Mouse (Mus musculus) right cerebral cortex, postnatal 14 days (tissue): ENCODE results near the gene Gdf9.
A peak's percentile ranks its signal among the peaks of the same experiment; 100 is the strongest.

ENCODE experiments used
- DNase-seq: peaks from one replicate; pipeline ENCODE4 v3.0.0; 2022

The Gdf9 gene

GRCm38 (mm10) chr11:53446183-53446582 lies 15.4 kb downstream of the Gdf9 start:
- DNase-seq, result no peak

GRCm38 (mm10) chr11:53447996-53448395 lies 17.2 kb downstream of the Gdf9 start:
- DNase-seq, result no peak

GRCm38 (mm10) chr11:53448529-53448928 lies 17.7 kb downstream of the Gdf9 start:
- no peak for DNase-seq

DNA sequence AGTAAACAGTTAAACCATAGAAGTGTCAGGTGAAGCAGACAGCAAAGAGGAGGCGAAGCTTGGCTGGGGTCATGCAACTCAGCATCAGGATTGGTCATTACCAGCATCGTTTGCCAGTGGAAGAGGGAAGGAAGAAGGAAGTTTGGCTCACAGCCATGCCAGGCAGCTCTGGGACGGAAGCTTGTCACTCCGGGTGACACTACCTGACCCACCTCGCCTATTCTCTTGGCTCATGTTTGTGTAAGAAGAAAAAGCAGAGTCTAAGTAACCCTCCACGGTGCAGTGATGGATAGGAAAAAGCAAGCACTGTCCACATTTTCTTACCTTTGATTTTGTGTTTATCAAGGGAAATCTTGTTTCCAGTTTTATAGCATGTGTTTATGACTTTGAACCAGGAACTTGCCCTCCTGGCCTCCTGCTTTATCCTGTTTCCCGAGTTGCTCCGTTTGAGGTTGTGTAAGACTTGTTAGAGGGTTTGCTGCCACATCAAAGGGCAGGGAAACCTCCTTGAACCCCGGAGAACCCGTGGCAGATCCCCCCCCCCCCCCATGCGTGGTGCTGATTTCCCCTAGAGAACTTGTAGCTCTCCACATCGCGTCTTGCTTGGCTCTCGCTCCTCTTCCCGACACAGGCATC lies 19.4 kb downstream of the Gdf9 start:
- no peak for DNase-seq

DNA sequence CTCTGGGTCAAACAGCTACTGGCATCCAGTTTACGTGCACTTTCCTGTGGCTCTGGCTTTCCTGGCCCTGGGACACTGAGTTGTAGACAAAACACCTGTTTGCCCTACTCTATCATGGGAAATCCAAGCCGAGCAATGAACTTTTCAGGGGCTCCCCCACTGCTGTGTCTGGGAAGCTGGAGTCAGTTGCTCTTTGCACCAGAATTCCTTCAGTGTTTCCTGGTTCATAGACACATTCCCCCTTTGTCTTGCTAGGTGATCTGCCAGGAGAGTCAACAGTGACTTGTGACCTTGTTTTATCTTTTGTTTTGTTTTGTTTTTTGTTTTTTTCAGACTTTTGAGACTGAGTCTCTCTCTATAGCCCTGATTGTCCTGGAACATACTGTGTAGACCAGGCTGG lies 20.5 kb downstream of the Gdf9 start:
- no peak for DNase-seq

GRCm38 (mm10) chr11:53452396-53452795 lies 21.6 kb downstream of the Gdf9 start:
- DNase-seq, result no peak

- no peak for DNase-seq
Measured at GRCm38 (mm10) chr11:53453031-53453430, 22.2 kb downstream of the Gdf9 start.

DNA sequence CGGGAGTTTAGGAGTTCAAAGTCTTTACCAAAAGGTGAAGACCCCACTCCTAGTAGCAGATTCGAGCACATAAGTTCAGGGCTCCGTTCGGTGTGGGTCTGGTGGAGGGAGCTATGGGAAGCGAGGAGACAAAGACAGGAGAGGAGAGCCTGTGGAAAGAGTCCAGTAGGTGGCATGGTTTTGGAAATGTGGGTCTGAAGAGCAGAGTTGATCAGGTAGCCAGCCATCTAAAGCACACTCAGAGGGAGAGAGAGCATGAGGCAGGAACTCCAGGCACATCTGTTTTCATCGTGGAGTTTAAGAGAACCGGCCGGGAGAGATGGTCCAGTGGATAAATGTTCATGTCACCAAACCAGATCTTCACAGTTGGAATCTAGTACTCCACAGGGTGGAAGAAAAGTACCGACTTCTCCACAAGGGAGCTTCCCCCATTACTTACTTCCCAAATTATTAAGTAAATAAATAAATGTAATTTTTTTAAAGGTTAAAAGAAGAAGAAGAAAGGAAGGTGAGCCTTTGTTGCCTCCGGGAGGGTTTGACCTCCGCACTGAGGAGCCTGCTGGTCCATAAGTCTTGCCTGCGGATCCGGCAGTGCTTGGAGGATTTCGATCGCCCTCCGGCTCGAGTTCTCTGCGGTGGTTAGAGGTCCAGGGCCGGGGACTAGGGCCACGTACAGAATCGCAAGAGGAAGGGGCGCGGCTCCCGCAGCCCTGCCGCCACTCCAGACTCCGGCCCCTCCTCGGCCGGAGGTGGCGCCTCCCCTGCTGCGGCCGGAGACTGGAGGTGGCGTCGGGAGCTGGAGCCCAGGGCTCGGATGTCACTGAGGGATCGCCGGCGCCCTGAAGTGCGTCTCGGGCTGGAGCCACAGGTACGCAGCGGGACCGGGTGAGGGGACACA lies 25.9 kb downstream of the Gdf9 start, which contains the start of the genes Gm10447 and Shroom1:
Gene Gm10447, minus strand, starts transcription at position 637 of the 898 bp plus-strand sequence.
Gene Shroom1, plus strand, starts transcription at position 732 of the 898 bp plus-strand sequence.
- no peak for DNase-seq

GRCm38 (mm10) chr11:53457372-53457954 lies 26.6 kb downstream of the Gdf9 start:
- DNase-seq, result no peak

- no peak for DNase-seq
Measured at GRCm38 (mm10) chr11:53458996-53459395, 28.2 kb downstream of the Gdf9 start.

GRCm38 (mm10) chr11:53460192-53460591 lies 29.4 kb downstream of the Gdf9 start:
- no peak for DNase-seq

DNA sequence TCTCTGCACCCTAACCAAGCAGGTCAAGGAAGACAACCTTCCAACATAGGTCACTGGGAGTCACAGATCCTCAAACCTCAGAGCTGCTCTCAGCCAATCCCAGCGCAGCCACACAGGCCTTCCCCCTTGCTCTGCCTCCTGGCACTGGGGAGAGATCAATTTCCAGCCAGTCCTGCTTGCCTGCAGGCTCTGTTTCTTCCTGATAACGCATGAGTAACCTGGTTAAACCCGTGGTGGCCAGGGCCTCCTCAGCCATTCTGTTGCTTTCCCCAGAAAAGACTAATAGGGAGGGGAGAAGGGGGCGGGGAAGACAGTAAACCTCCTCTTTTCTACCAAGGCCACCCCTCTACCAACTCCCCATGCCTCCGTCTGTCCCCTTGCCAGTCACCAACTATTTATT lies 30.9 kb downstream of the Gdf9 start:
- DNase-seq, result no peak

DNA sequence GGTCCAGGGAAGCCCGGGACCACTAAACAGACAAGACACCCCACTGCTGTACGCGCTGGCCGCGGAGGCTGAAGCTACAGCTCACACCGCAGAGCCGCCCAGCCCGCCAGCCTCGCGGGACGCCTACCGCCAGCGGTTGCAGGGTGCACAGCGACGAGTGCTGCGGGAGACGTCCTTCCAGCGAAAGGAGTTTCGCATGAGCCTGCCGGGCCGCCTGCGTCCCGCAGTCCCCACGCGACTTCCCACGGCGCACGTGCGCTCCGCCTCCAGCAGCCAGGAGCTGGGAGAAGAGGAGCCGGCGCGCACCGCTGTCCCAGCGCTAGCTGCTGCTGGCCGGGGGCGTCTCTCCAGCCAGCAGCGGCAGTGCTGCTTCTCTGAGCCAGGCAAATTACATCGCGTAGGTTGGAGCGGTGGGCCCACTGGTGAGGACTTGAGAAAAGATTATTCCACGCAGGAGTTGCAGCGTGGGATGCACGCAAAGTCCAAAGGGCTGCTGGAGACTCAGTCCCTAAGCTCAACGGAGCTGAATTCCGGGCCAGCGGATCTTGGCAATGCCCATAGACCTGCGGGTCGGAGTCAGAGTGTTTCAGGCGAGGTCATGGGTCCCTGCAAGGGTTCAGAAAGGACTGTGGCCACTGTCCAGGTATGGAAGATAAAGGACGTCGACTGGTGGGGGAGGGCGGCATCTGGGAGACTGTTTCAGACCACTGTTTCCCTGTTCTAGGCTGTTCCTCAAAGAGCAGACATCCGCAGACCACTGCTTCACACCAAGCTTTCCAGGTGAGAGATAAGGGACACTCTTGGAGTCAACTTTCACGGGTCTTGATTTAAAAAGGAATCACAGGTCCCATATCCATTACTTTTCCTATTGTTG lies 33.0 kb downstream of the Gdf9 start:
- DNase-seq, result peak; percentile 64

GRCm38 (mm10) chr11:53466231-53466971 lies 35.6 kb downstream of the Gdf9 start:
- peak; percentile 91 for DNase-seq

GRCm38 (mm10) chr11:53469294-53469967 lies 38.6 kb downstream of the Gdf9 start:
- DNase-seq, result peak; percentile 62

DNA sequence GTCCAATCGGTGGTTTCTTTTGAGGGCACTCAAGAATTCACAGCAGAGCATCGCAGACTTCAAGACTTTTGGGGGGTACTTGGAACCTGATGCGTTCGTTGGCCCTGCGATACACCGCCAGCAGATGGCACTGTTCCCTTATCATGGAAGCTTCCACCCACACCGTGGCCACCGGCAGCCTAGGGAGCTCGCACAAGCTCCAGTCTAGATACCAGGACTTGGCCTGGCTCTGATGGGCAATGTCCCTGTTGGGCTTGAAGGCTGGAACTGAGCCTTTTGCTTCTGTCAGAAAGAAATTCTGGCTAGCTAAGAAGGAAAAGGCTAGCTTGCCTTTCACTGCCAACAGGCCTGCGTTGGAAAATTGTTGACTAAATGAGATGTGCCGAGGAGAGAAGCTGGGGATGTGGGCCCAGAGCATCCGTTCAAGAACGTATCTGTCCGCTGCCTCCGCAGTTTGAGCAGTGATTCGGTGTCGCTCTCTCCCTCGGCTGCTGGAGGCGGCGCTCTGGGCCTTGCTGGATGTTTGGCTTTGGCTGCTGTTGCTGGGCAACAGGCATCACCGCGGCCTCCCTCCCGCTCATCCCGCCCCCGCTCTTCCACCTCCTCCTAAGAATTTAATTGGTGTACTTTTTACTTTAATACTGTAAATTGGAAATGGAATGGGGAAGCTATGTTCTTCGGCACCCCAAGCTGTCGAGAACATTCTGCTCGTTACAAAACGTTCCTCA lies 39.3 kb downstream of the Gdf9 start, which contains the start of gene Gm9837:
Gene Gm9837, minus strand, starts transcription at position 512 of the 728 bp plus-strand sequence.
- peak; percentile 97 for DNase-seq

- DNase-seq, result no peak
Measured at GRCm38 (mm10) chr11:53472709-53473108, 41.9 kb downstream of the Gdf9 start.

DNA sequence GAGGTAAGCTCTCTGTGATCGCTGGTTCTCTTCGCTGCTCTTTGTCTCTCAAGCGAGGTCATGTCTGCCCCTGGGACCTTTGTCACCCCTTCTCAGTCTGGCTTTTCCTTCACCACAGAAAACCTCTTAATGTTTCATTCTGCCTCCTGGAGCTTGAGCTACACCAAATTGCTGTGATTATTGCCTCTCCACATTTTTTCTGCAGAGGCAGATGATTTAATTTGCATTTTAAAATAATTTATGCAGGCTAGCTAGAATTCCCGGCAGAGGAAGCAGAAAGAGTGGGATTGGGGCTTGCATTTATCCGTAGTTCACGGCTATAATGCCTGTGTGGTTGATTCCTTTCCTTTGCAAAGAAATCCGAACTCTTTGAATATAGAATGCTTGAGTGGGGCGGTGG lies 44.8 kb downstream of the Gdf9 start:
- no peak for DNase-seq

GRCm38 (mm10) chr11:53477833-53478232 lies 47.0 kb downstream of the Gdf9 start:
- DNase-seq, result no peak

- peak; percentile 48 for DNase-seq
Measured at GRCm38 (mm10) chr11:53478383-53479170, 47.8 kb downstream of the Gdf9 start.
